Mouse (Mus musculus) gastrocnemius, postnatal 36 days (tissue): ENCODE results near the gene Ccdc130. TPM values are rescaled to one million over a fixed set of nuclear protein-coding genes. Genes with fewer than 3 reads are reported as not detected.
"Not testable (repeated sequence)": the region's sequence is repeated elsewhere in the genome, so short reads cannot be mapped to it uniquely, and the experiment has no call there.

Experiments used
- DNase-seq, 2 experiments: peaks; one replicate each; pipeline ENCODE4 v3.0.0; 2022
- intact Hi-C: fragments of 180-260 bp; cut with DNase I; formaldehyde crosslinking; loops from one replicate; pipeline ENCODE4 v1.15.1; 2025
- long read RNA-seq, 2 experiments: library from polyadenylated mRNA; stranded (forward); transcript quantifications; one replicate each; pipeline ENCODE4 v2.0.0; 2021
- total RNA-seq, 2 experiments: library from RNA; stranded (reverse); gene quantifications; 2 replicates each; pipeline ENCODE4 v1.2.3; 2021

The Ccdc130 gene
- total RNA-seq = 1 to 10 TPM; 5.0 to 8.7 TPM
- long read RNA-seq, experiment 1, partial matches to known transcripts = 2 of 4 reads
- long read RNA-seq, experiment 1, other reads (novel, unspliced or antisense) = 0 of 4 reads
- long read RNA-seq, experiment 2, transcript Ccdc130-202 (10 exons, 2,119 nt) = major isoform, 7 of 14 reads
- long read RNA-seq, experiment 2, partial matches to known transcripts = 3 of 14 reads
- long read RNA-seq, experiment 2, other reads (novel, unspliced or antisense) = 2 of 14 reads

DNA sequence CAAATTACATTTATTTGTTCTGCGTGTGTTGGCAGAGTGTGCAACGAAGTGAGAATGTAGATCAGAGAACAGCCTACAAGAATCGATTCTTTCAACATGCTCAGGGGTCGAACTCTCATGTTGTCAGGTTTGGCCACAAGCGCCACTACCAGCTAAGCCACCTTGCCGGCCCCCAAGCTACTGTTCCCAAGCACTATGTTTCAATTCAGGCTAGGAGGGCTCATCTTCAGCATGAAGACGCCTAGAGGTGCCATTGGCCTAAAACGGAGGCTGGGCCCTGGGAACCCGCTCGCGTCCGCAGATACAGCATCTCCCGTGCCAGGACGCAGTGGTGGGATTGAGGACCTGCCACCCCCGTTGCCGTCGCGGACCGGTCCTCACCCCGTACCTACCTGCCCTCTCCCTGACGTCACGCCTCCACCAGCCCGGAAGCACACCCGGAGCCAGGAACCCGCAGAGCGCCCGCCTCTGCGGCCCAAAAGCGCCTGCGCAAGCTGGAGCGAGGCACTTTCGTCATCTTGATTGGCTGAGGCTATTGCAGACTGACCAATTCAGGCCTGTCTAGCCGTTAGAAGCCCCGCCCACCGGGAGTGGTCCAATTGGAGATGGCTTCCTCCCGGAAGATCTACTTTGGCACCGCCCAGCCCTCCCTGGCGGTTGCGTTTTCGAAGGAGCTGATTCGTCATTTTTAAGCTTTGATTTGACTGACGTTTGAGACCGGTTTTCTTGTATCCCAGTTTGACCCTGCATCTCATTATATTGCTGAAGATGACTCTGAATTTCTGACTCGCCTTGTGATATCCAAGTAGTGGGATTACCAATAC is at the start of gene Ccdc130:
Gene Ccdc130, minus strand, starts transcription at position 431 of the 824 bp plus-strand sequence.
- peak; percentile 98 to 100 for DNase-seq
- intact Hi-C loops = no loop called here

DNA sequence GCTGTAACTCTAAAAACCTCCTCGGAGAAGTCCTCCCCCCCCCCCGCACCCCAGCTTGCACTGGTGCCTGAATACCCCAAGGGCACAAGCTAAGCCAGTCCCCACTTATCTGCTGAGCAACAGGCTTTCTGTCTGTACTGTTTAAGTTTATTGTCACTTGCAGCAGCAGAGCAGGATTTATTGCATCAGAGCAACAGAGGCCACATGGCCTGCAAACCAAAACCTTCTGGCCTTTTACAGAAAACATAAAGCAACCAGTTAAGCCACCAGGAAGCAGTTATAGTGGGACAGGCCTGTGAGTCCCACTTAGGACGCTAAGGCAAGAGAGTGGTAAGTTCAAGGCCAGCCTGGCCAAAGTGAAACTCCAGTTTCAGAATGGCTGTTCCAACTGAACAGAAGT is 38.2 kb upstream of the Ccdc130 start:
- no peak for DNase-seq
- intact Hi-C loops = no loop called here

DNA sequence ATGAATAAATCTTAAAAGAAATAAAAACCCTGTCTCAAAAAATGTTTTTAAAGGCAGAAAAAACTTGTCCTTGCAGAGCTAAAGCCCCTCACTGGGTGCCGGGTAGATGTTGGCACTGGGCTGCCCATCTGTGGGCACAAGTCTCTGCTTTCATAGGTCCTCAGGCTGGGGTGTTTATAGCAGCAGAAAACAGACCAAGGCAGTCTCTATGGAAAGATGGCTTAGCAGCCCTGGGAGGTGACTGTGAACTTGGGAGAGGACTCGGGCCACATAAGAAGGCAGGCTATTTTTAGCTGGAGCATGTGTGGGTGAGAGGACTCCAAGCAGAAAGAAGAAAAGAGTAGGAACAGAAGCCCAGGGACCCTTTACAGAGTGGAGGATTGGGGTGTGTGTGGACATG is 33.8 kb upstream of the Ccdc130 start:
- intact Hi-C loops = loop anchor here (5.0 kb wide), 1 partner anchor 33 kb away; no protein-coding TSS in a partner anchor
- no peak for DNase-seq

DNA sequence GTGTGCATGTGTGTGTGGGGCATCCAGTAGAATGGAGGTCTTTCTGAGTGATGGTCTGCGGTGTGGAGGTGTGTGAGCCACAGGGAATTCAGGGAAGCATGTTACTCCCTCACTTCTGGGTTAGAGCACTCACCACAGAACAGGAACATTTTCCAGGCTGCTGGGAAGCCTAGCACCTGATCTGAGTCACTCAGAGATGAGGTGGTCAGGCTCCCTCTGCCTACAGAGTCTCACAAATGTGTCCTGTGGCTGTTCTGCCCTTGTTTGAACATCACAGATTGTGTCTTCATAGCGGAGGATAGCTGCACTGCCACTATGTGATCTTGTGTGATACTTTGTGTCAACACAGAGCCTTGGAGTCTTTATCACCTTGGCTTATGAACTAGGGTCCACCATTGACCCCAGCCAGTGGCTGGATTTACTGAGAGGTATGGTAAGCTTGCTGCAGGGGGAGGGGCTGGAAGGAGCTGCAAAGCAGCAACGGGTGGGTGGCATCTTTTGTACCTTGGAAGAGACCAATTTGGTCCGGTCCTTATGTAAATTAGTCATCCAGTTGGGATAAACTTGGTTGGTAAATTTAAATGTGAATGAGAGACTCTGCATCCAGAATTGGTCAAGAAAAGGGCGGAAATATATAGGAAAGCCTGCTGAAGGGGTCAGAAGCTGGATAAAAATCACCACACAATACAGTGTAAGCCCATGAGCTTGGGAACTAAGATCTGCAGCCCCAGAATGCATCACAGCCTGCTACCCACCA is 27.0 kb upstream of the Ccdc130 start:
- intact Hi-C loops = loop anchor here (10.0 kb wide), 1 partner anchor 258 kb away; no protein-coding TSS in a partner anchor
- no peak for DNase-seq

DNA sequence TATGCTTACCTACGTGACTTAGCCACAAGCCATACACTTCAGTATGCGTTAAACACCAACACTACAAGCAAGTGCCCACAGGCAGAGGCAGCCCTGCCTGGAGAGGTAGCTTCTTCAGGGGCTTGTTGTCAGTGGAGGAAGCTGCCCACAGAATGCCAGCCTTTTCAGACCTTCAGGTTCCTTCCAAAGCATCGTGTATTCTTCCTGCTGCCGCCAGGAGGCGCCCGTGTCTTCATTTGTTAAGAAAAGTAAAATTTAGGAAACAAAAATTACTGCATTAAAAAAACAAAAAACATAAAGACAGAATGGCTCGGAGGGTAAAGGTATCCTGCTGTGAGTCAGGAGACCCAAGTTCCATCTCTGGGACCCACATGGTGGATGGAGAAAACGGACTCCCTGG is 21.5 kb upstream of the Ccdc130 start:
- peak in 1 of 2 experiments; percentile 33 for DNase-seq
- intact Hi-C loops = loop anchor here (10.0 kb wide), 1 partner anchor 263 kb away; no protein-coding TSS in a partner anchor

DNA sequence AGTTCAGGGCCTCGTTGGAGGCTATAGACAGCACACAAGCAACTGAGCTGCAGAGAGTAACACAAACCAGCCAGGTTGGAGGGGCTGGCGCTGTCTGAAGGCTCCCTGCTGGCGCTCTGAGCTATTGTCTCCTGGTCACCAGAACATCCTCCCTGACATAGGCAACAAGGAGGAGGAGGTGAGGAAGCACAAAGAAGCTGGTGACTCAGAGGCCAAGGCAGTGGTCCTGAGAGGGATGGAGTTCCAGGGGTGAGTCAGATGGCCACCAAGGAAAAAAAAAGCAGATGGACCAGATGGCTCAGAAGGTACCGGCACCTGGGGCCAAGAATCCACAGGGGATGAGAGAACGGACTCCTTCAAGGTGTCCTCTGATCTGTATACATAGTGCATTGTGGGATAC is 20.9 kb upstream of the Ccdc130 start:
- intact Hi-C loops = loop anchor here (10.0 kb wide), 1 partner anchor 264 kb away; no protein-coding TSS in a partner anchor
- DNase-seq = no peak

DNA sequence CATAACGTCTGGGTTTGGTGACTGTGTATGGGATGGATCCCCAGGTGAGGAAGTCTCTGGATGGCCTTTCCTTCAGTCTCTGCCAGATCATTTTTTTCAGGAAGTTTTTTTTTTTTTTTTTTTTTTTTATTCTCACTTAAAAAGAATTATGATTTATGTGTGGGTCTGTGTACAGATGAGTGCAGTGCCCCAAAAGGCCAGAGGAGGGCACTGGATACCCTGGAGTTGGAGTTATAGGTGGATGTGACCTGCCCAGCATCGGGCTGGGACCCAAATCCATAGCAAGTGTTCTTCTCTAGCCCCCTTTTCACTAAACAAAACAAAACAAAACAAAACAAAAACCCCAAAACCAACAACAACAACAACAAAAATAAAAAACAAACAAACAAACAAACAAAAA is 18.7 kb upstream of the Ccdc130 start:
- no peak for DNase-seq
- intact Hi-C loops = no loop called here

DNA sequence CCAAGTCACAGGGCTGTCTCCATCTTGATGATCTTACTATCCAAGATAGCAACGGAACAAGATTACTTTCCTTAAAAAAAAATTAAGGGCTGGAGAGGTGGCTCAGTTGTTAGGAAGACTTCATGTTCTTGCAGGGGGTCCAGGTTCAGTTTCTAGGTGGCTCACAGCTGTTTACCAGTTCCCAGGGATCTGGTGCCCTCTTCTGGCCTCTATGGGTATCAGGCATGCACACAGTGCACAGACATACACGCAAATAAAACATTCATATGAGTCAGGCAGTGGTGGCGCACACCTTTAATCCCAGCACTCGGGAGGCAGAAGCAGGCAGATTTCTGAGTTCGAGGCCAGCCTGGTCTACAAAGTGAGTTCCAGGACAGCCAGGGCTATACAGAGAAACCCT is 15.5 kb upstream of the Ccdc130 start:
- intact Hi-C loops = not testable (repeated sequence)
- DNase-seq = peak; percentile 16 to 28

DNA sequence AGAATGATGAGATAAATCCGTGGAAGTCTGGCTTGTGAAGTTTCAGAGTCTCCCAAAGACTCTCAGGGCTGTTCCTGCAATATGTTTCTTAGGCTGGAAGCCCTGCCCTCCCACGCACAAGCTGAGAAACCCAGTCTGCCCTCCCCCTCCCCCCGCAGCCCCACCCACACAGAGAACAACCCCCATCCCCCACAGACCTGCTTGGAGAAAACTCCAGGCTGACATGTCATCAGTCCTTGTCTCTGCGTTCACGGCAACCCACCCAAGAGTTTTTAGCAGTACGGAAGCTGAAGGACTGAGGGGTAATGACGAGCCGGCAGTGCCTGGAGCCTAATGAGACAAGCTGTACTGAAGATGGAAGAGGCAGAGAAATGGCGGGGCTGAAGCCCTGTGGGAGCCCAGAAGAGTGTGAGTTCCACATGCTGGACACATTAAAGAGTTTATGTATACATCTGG is 14.5 kb upstream of the Ccdc130 start:
- intact Hi-C loops = loop anchor here (5.0 kb wide), 2 partner anchors 97 to 242 kb away; partner anchors contain the start of genes Il27ra, Nanos3 and Rln3
- peak; percentile 20 to 38 for DNase-seq

DNA sequence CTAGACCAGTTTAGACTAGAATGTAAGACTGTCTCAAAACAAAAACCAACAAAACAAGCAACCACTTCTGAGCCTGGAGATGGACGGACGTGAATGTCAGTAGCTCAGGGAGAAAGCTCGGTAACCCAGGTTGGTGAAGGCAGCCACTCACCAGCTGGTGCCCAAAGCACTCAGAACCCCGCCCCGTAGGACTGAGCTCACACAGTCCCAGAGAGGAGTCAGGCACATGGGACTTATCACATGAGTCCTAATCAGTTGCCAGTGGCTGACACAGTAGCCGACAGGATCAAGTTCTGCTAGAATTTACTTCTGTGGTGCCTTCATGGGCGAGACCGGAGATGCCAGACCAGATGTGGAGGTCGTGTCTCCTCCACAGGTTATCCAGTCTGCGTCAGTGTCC is 10.6 kb upstream of the Ccdc130 start:
- no peak for DNase-seq
- intact Hi-C loops = loop anchor here (5.0 kb wide), 2 partner anchors 93 to 238 kb away; partner anchors contain the start of genes Il27ra, Nanos3 and Rln3

DNA sequence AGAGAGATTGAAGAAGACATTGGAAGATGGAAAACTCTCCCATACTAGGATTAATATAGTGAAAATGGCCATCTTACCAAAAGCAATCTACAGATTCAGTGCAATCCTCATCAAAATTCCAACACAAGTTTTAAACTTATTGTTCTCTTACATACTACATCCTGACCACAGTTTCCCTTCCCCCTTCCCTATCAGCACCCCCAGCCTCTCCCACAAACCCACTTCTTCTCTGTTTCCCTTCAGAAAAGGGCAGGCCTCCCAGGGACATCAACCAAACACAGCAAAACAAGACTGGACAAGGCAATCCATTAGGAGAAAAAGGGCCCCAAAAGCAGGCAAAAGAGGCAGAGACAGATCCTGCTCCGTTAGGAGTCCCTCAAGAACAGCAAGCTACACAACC is 6.3 kb upstream of the Ccdc130 start:
- no peak for DNase-seq
- intact Hi-C loops = no loop called here

DNA sequence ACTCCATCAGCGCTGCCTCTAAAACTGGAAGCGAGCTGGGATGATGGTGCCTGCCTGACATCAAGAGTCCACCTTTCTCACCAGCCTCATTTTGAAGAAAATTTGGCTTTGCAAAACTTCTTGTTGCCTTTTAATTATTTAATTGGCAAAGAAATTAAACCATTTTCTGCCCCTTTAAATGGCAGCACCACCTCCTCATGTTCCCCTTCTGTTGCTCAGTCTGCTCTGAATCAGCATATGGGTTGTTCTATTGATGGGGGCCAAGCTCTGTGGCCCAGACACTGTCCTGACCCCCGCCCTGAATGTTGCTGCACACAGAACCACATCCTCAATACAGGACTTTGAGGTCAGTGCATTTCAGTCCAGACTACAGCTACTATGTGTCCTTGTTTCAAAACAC is 3.8 kb upstream of the Ccdc130 start:
- intact Hi-C loops = no loop called here
- no peak for DNase-seq

DNA sequence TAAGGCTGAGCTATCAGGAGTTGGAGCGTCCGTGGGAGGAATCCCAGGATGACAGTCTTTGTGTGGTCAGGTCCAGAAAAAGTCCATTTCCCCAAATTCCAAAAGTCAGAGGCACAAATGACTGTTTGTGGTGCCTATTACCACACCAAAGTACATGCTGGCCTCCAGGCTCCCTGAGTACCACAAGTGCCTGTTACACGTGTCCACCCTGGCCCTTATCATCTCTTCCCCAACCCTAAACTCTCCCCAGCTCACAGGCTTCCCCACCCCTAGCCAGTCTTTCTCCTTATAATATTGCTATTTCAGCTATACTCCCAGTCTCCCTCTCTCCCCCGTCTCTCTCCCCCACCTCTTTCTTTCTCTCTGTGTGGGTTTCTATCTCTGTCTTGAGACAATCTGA is 2.1 kb upstream of the Ccdc130 start:
- intact Hi-C loops = no loop called here
- DNase-seq = no peak

DNA sequence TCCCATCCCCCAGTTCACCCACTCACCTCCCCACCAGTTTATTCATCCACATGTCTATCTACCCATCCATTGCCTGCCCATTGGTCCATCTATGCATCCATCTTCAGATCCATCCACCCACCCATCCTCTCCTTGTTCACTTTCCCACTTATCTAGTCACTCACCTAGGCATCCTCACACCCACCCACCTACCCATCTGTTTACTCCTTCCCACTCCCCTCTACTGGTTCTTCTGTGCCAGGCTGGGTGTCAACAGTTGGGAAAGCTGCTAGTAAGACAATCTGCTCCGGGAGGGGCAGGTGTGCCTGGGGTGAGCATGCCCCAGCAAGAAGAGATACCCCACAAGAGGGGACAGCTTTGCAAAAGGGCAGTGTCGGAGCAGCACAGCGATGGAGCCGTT is 9.1 kb downstream of the Ccdc130 start:
- no peak for DNase-seq
- intact Hi-C loops = no loop called here

DNA sequence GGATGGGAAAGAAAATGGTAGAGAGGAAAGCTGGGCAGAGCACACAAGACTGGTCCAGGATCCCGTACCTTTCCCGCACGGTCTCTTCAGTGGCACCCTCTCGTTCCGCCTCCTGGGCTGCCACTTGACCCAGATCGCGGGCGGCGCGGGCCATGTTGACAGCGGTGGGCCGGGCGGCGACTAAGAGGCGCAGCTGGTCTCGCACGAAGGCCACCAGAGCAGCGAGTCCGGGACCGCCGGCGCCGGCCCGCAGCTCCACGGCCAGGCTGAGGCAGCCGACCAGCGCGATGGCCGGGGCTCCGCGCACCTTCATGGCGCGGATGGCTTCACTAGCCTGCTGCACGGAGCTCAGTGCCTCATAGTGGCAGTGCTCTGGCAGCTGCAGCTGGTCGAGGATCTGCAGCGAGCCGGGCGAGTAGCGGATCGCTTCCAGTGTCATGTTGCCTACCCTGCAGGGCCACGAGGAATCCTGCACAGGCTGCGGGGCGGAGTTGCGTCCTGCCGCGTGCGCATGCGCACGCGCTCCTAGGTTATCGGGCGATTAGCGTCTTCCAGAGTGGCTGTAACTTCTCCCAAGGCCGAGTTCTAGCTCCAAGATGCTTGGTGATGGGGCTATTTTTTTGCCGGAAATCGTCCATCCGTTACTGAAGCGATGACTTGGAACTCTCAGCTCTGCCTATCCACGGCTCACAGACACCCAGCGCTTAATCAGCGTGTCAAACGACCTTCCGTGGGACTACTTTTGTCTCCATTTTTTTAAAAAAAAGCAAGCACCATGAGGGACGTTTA is 13.2 kb downstream of the Ccdc130 start, which contains the start of gene Mri1:
Gene Mri1, minus strand, starts transcription at position 505 of the 789 bp plus-strand sequence.
- DNase-seq = peak; percentile 76 to 79
- intact Hi-C loops = no loop called here

DNA sequence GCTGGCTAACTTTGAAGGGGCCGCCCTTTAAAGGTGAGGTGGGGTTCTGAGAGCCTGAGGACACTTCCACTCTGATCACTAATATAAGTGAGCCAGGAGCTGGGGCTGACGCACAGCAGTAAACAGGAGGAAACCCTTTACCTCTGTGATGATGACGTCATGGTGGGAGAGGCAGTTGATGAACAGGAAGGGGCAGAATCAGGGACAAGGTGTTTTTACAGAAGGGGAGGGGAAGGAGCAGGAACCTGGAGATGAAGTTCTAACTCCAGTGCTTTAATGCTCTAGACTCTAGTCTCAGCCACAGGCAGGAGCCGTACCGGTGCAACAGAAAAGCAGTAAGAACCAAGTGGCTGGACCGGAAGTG is 13.7 kb downstream of the Ccdc130 start:
- no peak for DNase-seq
- intact Hi-C loops = no loop called here

DNA sequence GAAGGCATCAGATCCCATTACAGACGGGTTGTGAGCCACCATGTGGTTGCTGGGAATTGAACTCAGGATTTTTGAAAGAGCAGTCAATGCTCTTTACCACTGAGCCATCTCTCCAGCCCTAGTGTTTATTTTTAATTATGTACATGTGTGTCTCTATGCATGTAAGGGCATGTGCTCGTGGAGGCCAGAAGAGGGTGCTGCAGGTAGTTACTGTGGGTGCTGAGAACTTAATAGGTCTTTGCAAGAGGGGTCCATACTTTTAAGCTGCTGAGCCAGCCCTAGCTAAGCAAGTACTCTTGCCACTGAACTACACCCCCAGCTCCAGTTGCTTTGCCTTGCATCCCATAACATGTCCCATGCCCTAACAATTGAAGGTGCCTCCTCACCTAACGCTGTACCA is 14.3 kb downstream of the Ccdc130 start:
- intact Hi-C loops = no loop called here
- no peak for DNase-seq

DNA sequence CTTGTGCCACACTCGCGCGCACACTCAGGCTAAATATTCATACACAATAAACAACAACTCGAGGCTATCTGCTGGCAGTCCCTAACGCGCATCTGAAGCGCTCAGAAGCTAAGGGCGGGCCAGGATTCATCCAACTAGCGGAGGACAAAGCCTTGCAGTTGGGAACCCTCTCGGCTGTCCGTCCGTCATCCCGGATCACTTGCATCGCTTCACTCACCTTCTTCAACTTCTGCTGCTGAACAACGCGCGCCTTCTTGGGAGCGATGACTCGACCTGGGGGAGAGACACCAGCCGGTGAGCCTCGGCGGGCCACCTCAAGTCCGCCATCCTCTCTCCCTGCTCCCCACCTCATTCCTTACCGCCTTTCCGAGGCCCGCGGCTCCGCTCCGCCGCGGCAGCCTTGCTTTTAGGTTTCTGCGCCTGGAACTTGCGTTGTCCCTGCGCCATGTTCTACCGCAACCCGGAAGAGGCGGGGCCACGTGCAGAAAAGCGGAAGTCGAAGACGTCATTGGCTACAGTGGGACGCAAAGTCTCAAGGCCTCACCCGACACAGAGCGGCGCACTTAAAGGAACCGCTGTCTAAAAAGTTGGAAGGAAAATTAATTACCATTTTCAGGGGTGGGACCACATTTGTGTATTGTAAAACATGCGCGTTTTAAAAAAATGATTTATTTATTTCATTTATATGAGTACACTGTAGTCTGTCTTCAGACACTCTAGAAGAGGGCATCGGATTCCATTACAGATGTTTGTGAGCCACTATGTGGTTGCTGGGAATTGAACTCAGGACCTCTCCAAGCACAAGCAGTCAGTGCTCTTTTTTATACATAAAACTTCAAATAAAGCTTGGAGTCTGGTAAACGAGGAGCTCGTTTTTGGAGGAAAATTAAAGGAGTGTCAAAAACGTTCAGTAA is 20.7 kb downstream of the Ccdc130 start, which contains the start of gene D8Ertd738e:
Gene D8Ertd738e, minus strand, starts transcription at position 463 of the 914 bp plus-strand sequence.
- peak; percentile 79 to 80 for DNase-seq
- intact Hi-C loops = no loop called here

DNA sequence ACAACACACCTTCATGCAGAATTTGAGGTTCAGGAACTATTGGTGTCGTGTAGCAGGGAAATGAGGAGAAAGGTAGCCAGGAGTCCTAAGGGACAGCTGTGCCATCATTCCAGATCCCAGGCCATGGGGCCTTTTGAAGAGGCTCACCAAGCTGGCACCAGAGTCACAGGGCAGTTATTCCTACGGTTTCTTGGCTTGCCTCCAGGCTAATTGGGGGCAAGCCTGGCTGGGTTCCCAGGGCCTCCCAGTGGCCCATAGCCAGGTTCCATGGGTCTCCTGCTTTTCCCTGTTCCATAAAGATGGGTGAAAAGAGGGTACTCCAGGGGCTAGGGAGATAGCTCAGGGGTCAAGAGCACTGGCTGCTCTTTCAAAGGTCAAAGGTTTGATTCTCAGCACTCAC is 28.4 kb downstream of the Ccdc130 start:
- intact Hi-C loops = no loop called here
- no peak for DNase-seq
